Mouse (Mus musculus): Measurements from ENCODE around the gene Dpp4. TPM values are rescaled to one million over a fixed set of nuclear protein-coding genes. Genes with fewer than 3 reads are reported as not detected.

Gene Dpp4
- total and polyA plus RNA-seq, 2 experiments: 31.0 to 122 TPM

DNA sequence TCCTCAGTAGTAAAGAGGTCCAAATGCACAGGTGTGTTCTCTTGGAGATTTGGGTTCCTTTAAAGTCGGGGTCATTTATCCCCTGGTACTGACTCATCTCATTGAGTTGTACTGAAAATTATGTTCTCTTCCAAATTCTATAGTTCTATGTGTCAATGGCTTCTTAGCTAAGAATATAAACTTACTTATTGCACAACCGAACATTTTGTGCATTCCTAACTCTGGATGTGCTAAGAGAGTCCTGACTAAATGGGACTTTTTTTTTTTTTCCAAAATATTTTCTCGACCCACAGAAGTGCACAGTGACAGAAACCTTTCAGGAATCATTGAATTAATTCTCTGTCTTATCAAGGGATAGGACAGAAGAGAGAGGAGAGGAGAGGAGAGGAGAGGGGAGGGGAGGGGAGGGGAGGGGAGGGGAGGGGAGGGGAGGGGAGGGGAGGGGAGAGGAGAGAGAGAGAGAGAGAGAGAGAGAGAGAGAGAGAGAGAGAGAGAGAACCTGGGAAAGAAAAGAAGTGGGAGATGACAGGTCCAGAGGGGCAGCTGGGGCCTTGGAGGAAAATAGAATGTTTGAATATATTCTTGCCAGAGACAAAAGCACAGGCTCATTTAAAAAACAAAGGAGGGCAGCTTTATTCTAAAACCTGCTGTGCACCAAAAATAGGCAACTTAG, 70.8 kb downstream of the Dpp4 start:
- no peaks in the 10 kb centered on the region for H3K79me2 ChIP-seq (ENCODE audit: control insufficient read depth, insufficient read depth, low read length)
- H3K36me3 ChIP-seq (ENCODE audit: control insufficient read depth, insufficient read depth, low read length): peaks cover 47% of the 10 kb centered on the region
- no peak overlapping the region for H3K9ac ChIP-seq (ENCODE audit: low read depth, low read length)
- WGBS: 84% methylated on average over 3 of the region's 3 CpGs
- DNase-seq (ENCODE audit: extremely low read depth, low read depth, low spot score): no peak
- no peaks in the 10 kb centered on the region for H3K27me3 ChIP-seq (ENCODE audit: control insufficient read depth, insufficient read depth, low read length)
- TF ChIP-seq CTCF (IDR thresholded peaks at IDR 0.05; ENCODE audit: low read depth, low read length) (no peak), POLR2A (IDR thresholded peaks at IDR 0.05; ENCODE audit: extremely low read depth, insufficient read depth, low read length) (no peak)
- H3K4me1 ChIP-seq (ENCODE audit: control insufficient read depth, insufficient read depth, low read length): no peaks in the 10 kb centered on the region
- H3K4me3 ChIP-seq (ENCODE audit: insufficient read depth, low read depth, low read length): no peak overlapping the region
- H3K27ac ChIP-seq (replicated peaks; ENCODE audit: insufficient read depth, low read depth, low read length): no peak overlapping the region

- Histone ChIP-seq H3K9ac (ENCODE audit: low read depth, low read length) (no peak overlapping the region), H3K4me1 (ENCODE audit: control insufficient read depth, insufficient read depth, low read length) (no peaks in the 10 kb centered on the region), H3K27ac (replicated peaks; ENCODE audit: insufficient read depth, low read depth, low read length) (no peak overlapping the region), H3K4me3 (ENCODE audit: insufficient read depth, low read depth, low read length) (no peak overlapping the region), H3K27me3 (ENCODE audit: control insufficient read depth, insufficient read depth, low read length) (no peaks in the 10 kb centered on the region), H3K79me2 (ENCODE audit: control insufficient read depth, insufficient read depth, low read length) (no peaks in the 10 kb centered on the region), H3K36me3 (ENCODE audit: control insufficient read depth, insufficient read depth, low read length) (peaks cover 43% of the 10 kb centered on the region)
- 82% methylated on average over 4 of the region's 4 CpGs for WGBS
- TF ChIP-seq POLR2A (IDR thresholded peaks at IDR 0.05; ENCODE audit: extremely low read depth, insufficient read depth, low read length) (no peak), CTCF (IDR thresholded peaks at IDR 0.05; ENCODE audit: low read depth, low read length) (no peak)
- DNase-seq (ENCODE audit: extremely low read depth, low read depth, low spot score): no peak
Measured at GRCm38 (mm10) chr2:62339222-62339944, 72.6 kb downstream of the Dpp4 start.

DNA sequence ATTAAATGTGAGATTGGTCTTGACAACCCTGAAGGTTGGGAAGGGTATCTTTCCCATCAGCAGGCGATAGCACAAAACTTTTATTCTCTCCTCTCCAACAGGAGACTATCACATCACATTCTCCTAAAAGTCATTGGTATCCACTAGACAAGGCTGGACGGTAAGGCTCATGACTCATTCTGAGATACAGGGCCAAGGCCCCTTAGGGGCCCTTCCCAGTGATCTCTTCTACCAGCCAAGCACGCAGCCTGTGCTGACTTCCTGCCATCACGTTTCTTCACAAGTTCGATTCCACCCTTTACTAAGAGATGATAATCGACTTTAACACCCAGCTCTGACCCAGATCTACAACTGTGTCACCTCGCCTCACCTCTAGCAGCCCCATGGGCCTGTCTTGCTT, 74.9 kb downstream of the Dpp4 start:
- no peaks in the 10 kb centered on the region for H3K27me3 ChIP-seq (ENCODE audit: control insufficient read depth, insufficient read depth, low read length)

DNA sequence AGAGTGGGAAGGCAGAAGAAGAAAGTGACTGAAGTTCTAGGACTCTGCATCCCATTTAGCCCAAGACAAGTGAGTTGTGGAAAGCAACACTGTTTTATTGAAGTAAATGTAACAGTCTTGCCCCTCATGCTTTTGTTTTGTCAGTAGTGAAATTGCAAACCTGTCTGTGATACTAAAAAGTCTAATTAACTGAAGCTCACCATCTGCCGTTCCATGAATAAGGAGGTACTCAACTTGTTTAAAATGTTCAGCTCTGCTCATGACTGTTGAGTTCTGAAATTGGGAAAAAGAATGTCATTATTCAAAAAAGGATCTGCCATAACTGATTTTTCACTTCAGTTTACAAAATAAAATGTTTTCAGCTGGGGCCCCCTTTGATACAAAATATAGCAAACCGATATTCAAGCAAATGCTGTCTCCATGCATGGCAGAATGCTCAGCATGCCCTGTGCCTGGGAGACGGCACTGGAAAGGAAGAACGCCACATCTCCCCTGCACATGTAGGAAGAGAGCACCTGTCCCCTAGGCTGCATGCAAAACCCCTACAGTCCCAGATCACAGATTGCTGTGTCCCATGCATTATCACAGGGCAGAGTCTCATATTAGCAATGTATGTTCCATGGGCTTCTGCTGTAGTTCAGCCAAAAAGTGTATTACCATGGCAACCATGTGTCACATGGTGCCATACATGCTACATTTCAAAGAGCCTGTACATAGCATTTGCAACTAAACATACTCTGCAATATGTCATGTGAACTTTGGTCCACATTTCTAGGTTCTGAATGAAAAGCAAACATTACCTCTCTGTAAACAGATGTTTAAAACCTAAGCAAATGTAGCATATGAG, 77.4 kb downstream of the Dpp4 start:
- DNase-seq (ENCODE audit: extremely low read depth, low read depth, low spot score): peak; percentile 7
- Histone ChIP-seq H3K9ac (ENCODE audit: low read depth, low read length) (no peak overlapping the region), H3K79me2 (ENCODE audit: control insufficient read depth, insufficient read depth, low read length) (no peaks in the 10 kb centered on the region), H3K27me3 (ENCODE audit: control insufficient read depth, insufficient read depth, low read length) (no peaks in the 10 kb centered on the region), H3K4me1 (ENCODE audit: control insufficient read depth, insufficient read depth, low read length) (no peaks in the 10 kb centered on the region), H3K36me3 (ENCODE audit: control insufficient read depth, insufficient read depth, low read length) (peaks cover 47% of the 10 kb centered on the region), H3K4me3 (ENCODE audit: insufficient read depth, low read depth, low read length) (no peak overlapping the region), H3K27ac (replicated peaks; ENCODE audit: insufficient read depth, low read depth, low read length) (no peak overlapping the region)
- 91% methylated on average over 4 of the region's 4 CpGs for WGBS
- TF ChIP-seq POLR2A (IDR thresholded peaks at IDR 0.05; ENCODE audit: extremely low read depth, insufficient read depth, low read length) (no peak), CTCF (IDR thresholded peaks at IDR 0.05; ENCODE audit: low read depth, low read length) (no peak)

More for the DNA sequence above, 74.9 kb downstream of the Dpp4 start:
- no peak overlapping the region for H3K9ac ChIP-seq (ENCODE audit: low read depth, low read length)
- H3K79me2 ChIP-seq (ENCODE audit: control insufficient read depth, insufficient read depth, low read length): no peaks in the 10 kb centered on the region
- H3K27ac ChIP-seq (replicated peaks; ENCODE audit: insufficient read depth, low read depth, low read length): no peak overlapping the region
- H3K36me3 ChIP-seq (ENCODE audit: control insufficient read depth, insufficient read depth, low read length): peaks cover 49% of the 10 kb centered on the region
- WGBS: 92% methylated on average over 7 of the region's 7 CpGs
- no peak for TF ChIP-seq POLR2A (IDR thresholded peaks at IDR 0.05; ENCODE audit: extremely low read depth, insufficient read depth, low read length)
- TF ChIP-seq CTCF (IDR thresholded peaks at IDR 0.05; ENCODE audit: low read depth, low read length): no peak
- H3K4me3 ChIP-seq (ENCODE audit: insufficient read depth, low read depth, low read length): no peak overlapping the region
- H3K4me1 ChIP-seq (ENCODE audit: control insufficient read depth, insufficient read depth, low read length): no peaks in the 10 kb centered on the region
- DNase-seq (ENCODE audit: extremely low read depth, low read depth, low spot score): no peak

DNA sequence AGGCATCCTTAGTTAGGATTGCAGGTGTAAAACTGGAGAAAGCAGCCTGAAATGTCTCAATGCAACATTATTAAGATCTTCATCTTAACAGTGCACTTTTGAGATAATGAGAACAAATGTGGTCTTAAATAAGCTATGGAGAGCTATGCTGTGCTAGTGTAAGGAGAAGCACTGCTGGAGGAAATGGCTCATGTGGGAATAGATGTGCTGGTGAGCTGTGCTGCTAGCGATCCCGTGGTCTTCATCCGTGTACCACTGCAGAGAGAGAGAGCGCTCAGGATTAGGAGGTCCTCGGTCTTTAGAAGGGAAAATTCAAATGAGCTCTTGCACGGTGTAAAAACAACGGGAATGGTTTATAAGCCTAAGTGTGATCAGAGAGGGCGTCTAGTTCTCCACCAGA, 79.6 kb downstream of the Dpp4 start:
- Histone ChIP-seq H3K27me3 (ENCODE audit: control insufficient read depth, insufficient read depth, low read length) (no peaks in the 10 kb centered on the region), H3K4me1 (ENCODE audit: control insufficient read depth, insufficient read depth, low read length) (no peaks in the 10 kb centered on the region), H3K4me3 (ENCODE audit: insufficient read depth, low read depth, low read length) (no peak overlapping the region), H3K27ac (replicated peaks; ENCODE audit: insufficient read depth, low read depth, low read length) (no peak overlapping the region), H3K36me3 (ENCODE audit: control insufficient read depth, insufficient read depth, low read length) (peaks cover 35% of the 10 kb centered on the region), H3K9ac (ENCODE audit: low read depth, low read length) (no peak overlapping the region), H3K79me2 (ENCODE audit: control insufficient read depth, insufficient read depth, low read length) (no peaks in the 10 kb centered on the region)
- DNase-seq (ENCODE audit: extremely low read depth, low read depth, low spot score): no peak
- TF ChIP-seq CTCF (IDR thresholded peaks at IDR 0.05; ENCODE audit: low read depth, low read length): no peak
- TF ChIP-seq POLR2A (IDR thresholded peaks at IDR 0.05; ENCODE audit: extremely low read depth, insufficient read depth, low read length): no peak
- 94% methylated on average over 8 of the region's 8 CpGs for WGBS

Data from liver, adult 2 months (tissue).